Mouse (Mus musculus) ES-E14 (cell line): ENCODE data around the gene Tsacc.

Source experiments
- ZC3H11A ChIP-seq: IDR thresholded peaks from 2 replicates; pipeline ENCODE4 v1.6.1; 2012; ENCODE audit warnings: low read depth, mild to moderate bottlenecking, inconsistent platforms, low read length, borderline replicate concordance
- ZNF384 ChIP-seq: IDR thresholded peaks from 2 replicates; pipeline ENCODE4 v1.6.1; 2012; ENCODE audit warnings: low read depth, low read length, inconsistent platforms

DNA sequence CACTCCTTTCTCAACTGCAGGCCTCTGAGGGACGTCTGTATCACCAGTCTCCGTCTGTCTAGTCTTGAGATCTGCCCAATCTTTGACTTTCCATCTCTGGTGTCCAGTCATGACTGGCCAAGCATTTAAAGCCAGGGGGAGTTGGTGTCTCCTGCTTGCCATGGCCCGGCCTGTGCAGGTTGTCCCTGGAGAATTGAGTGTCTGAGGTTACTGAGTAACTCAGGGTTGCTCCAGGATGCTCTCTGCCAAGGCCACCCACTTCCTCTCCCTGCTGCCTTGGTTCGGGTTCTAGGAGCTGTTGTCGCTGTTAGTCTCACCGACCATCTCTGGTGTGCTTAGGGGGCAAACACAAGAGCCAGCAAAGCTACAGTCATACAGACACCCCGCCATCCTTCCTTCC is 40.4 kb downstream of the Tsacc start:
- TF ChIP-seq ZNF384 (no peak), ZC3H11A (no peak)
